Mouse (Mus musculus) right cerebral cortex, adult 18-20 months (tissue): Measurements from ENCODE around the gene Peli1.

Source experiments
- DNase-seq: peaks from one replicate; pipeline ENCODE4 v3.0.0; 2022; ENCODE audit warnings: mixed read lengths

Peli1 gene

GRCm38 (mm10) chr11:21091067-21091427 is at the start of gene Peli1:
Gene Peli1, plus strand, starts transcription at chr11:21091291.
- DNase-seq, result peak; percentile 97

- no peak for DNase-seq
These were observed 48.5 kb upstream of the Peli1 start for GRCm38 (mm10) chr11:21042590-21042989.

GRCm38 (mm10) chr11:21046188-21046587 is 44.9 kb upstream of the Peli1 start:
- DNase-seq, result no peak

- DNase-seq, result no peak
These were observed 43.2 kb upstream of the Peli1 start for GRCm38 (mm10) chr11:21047921-21048320.

GRCm38 (mm10) chr11:21051716-21052115 is 39.4 kb upstream of the Peli1 start:
- DNase-seq, result peak; percentile 63

GRCm38 (mm10) chr11:21054587-21054986 is 36.5 kb upstream of the Peli1 start:
- no peak for DNase-seq

- DNase-seq, result no peak
These were observed 34.8 kb upstream of the Peli1 start for GRCm38 (mm10) chr11:21056109-21056850.

- no peak for DNase-seq
These were observed 33.3 kb upstream of the Peli1 start for GRCm38 (mm10) chr11:21057511-21058414.

- DNase-seq, result no peak
These were observed 32.7 kb upstream of the Peli1 start for GRCm38 (mm10) chr11:21058415-21058781.

- DNase-seq, result no peak
These were observed 30.6 kb upstream of the Peli1 start for GRCm38 (mm10) chr11:21060386-21061074.

- DNase-seq, result no peak
These were observed 30.1 kb upstream of the Peli1 start for GRCm38 (mm10) chr11:21061075-21061403.

- DNase-seq, result peak; percentile 17
These were observed 29.7 kb upstream of the Peli1 start for GRCm38 (mm10) chr11:21061431-21061830.

- DNase-seq, result no peak
These were observed 29.0 kb upstream of the Peli1 start for GRCm38 (mm10) chr11:21062071-21062470.

- DNase-seq, result no peak
These were observed 27.8 kb upstream of the Peli1 start for GRCm38 (mm10) chr11:21063271-21063670.

GRCm38 (mm10) chr11:21079400-21079799 is 11.7 kb upstream of the Peli1 start:
- no peak for DNase-seq

GRCm38 (mm10) chr11:21079851-21080362 is 11.2 kb upstream of the Peli1 start:
- no peak for DNase-seq

GRCm38 (mm10) chr11:21081169-21081568 is 9.9 kb upstream of the Peli1 start:
- DNase-seq, result no peak

GRCm38 (mm10) chr11:21082711-21083110 is 8.4 kb upstream of the Peli1 start:
- DNase-seq, result peak; percentile 36

GRCm38 (mm10) chr11:21088356-21088755 is 2.7 kb upstream of the Peli1 start:
- DNase-seq, result no peak

GRCm38 (mm10) chr11:21089571-21089970 is 1.5 kb upstream of the Peli1 start:
- DNase-seq, result no peak

GRCm38 (mm10) chr11:21091428-21092405 is 626 bp downstream of the Peli1 start:
- peak; percentile 83 for DNase-seq

- DNase-seq, result no peak
These were observed 1.5 kb downstream of the Peli1 start for GRCm38 (mm10) chr11:21092621-21093020.
